Mouse (Mus musculus): ENCODE results near the gene Gpc5.

The Gpc5 gene

DNA sequence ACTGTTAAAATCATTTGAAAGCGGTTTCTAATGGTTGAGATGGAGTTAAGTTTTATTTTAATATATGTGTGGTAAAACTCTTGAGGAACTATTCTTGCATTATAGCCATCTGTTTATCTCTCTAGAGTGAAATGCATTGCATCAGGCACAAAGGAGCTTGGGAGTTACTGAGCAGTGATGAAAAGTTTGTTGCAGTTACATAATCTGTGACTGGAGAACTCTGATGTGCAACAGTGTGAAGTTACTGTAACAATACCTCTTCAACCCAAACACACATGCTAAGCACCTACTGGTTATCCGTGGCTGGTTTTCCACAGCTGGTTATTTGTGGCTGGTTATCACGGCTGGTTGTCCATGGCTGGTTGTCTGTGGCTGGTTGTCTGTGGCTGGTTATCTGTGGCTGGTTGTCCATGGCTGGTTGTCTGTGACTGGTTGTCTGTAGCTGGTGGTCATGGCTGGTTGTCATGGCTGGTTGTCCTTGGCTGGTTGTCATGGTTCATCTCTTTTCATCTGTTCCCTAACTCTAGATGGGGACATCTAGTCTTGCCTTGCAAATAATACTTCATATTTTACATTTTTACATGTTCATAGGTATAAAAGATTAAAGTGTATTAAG, 273.4 kb downstream of the Gpc5 start:
- no peak for DNase-seq (ENCODE audit: low spot score in 2 of 2)

- no peak for DNase-seq (ENCODE audit: low spot score in 2 of 2)
These were observed 277.7 kb downstream of the Gpc5 start for GRCm38 (mm10) chr14:115369611-115370167.

DNA sequence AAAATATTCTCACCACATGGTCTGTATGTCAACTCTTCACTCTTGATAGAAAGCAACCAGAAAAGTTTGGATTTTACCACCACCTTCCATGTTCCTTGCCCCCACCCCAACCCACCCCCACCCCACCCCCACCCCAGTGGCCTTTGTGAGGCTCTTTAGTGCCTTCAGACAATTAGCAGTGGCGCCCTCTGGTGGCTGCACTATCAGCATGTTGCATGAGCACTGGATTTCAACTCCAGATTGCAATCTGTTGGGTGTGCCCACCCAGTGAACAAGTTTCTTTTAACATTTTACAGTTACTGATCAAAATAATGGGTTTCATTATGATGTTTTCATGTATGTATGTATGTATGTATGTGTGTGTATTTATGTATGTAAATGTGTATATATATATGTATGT, 279.1 kb downstream of the Gpc5 start:
- DNase-seq (ENCODE audit: low spot score in 2 of 2), result no peak

GRCm38 (mm10) chr14:115391831-115392230, 299.8 kb downstream of the Gpc5 start:
- DNase-seq (ENCODE audit: low spot score in 2 of 2), result no peak

- no peak for DNase-seq (ENCODE audit: low spot score in 2 of 2)
These were observed 301.0 kb downstream of the Gpc5 start for GRCm38 (mm10) chr14:115392894-115393524.

- DNase-seq (ENCODE audit: low spot score in 2 of 2), result no peak
These were observed 314.6 kb downstream of the Gpc5 start for GRCm38 (mm10) chr14:115406596-115406995.

- DNase-seq (ENCODE audit: low spot score in 2 of 2), result no peak
These were observed 315.4 kb downstream of the Gpc5 start for GRCm38 (mm10) chr14:115407309-115407930.

DNA sequence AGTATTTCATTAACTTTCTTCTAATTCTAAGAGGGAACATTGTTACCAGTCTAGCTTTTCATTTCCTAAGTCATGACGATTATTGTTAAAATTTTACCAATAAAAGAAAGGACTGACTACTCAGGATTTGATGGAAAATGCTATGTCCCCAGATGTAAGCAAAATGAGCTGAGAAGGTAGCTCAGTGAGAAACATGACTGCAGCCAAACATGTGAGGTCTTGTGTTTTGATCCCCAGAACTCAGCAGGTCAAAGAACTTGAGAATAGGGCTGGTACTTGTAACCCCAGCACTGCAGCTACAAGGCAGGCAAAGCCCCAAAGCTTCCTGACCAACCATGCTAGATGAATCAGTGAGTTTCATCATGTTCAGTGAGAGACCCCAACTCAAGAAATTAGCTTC, 318.9 kb downstream of the Gpc5 start:
- no peak for DNase-seq (ENCODE audit: low spot score in 2 of 2)

DNA sequence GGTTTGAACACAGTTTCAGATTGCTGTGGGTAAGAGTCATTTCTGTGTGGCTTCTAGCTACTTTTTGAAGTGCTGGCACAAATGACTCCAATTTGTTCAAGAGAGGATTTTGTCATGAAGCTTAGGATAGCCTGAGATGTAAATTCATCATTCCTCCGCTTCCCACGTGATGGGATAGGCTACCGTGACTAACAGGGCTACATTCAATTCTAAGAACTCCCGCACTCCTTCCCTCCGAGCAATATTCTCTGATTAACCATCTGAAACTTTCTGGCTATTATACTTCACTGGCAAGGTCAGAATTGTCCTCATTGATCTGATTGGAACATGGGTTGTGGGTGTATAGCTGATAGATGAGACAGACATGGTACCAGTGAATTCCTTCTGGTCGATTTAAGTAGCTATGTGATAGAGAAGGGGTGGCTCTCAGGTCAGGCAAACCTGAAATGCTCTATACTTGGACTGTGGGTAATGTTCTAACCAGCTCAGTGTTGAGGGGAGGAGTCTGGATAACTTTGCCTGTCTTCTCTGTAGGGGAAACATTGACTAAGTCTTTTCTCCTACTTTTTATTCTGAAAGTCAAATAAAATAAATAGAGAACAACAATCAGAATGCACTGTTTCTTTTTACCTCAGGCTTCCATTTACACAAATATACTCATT, 319.6 kb downstream of the Gpc5 start:
- no peak for DNase-seq (ENCODE audit: low spot score in 2 of 2)

DNA sequence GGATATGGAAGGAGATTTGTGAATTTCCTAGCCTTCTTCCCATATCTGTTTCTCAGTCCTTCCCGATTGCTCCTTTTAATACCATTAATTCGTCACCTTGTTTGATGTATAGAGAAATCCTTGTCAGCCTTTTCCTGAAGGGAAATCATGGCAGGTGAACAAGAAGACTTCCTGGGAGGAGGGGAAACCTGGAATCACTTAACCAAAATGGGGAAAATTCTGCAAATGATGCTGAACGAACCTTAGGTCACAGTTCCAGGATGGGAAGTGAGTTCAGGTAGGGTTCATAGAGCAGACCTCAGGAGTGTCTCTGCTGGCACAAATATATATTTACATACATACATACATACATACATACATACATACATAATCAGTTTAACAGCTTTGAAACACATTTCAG, 320.8 kb downstream of the Gpc5 start:
- DNase-seq (ENCODE audit: low spot score in 2 of 2), result no peak

DNA sequence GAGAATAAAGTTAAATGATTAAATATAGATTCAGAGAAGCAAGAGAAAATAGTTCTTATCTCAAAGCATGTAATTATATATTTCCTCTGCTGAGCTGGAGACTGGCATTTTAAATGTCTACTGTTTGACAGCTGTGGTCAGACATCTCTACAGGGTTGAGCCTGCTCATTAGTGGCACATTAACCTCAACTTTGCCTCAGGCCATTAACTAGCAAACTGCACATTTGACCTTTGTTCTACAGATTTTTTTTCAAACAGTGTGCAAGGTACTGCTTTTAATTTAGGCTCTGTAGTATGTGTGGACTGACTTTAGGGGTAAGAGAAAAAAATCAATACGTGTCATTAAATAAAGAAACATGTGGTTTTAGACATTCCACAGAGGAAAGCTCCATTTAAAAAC, 321.4 kb downstream of the Gpc5 start:
- DNase-seq (ENCODE audit: low spot score in 2 of 2), result no peak

- DNase-seq (ENCODE audit: low spot score in 2 of 2), result no peak
These were observed 322.5 kb downstream of the Gpc5 start for GRCm38 (mm10) chr14:115414545-115414944.

- DNase-seq (ENCODE audit: low spot score in 2 of 2), result no peak
These were observed 340.0 kb downstream of the Gpc5 start for GRCm38 (mm10) chr14:115431967-115432366.

GRCm38 (mm10) chr14:115432368-115432767, 340.4 kb downstream of the Gpc5 start:
- DNase-seq (ENCODE audit: low spot score in 2 of 2), result no peak

DNA sequence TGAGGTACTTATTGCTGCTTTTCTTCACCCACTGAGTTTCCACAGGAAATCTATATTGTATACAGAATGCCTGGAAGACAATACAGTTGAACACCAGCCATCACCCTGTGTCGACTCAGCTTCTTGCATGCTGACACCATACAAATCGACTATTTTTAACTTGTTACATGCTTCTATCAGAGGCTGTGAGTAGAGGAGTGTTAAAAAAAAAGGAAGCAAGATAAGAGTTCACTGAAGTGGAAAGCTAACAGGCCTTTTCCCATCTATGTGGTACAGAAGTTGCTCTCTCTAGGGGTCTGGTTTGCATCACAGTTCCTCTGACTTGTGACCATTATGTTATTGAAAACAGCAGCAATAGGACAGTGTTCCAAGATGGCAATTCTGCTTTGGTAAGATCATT, 344.6 kb downstream of the Gpc5 start:
- DNase-seq (ENCODE audit: low spot score in 2 of 2), result no peak

DNA sequence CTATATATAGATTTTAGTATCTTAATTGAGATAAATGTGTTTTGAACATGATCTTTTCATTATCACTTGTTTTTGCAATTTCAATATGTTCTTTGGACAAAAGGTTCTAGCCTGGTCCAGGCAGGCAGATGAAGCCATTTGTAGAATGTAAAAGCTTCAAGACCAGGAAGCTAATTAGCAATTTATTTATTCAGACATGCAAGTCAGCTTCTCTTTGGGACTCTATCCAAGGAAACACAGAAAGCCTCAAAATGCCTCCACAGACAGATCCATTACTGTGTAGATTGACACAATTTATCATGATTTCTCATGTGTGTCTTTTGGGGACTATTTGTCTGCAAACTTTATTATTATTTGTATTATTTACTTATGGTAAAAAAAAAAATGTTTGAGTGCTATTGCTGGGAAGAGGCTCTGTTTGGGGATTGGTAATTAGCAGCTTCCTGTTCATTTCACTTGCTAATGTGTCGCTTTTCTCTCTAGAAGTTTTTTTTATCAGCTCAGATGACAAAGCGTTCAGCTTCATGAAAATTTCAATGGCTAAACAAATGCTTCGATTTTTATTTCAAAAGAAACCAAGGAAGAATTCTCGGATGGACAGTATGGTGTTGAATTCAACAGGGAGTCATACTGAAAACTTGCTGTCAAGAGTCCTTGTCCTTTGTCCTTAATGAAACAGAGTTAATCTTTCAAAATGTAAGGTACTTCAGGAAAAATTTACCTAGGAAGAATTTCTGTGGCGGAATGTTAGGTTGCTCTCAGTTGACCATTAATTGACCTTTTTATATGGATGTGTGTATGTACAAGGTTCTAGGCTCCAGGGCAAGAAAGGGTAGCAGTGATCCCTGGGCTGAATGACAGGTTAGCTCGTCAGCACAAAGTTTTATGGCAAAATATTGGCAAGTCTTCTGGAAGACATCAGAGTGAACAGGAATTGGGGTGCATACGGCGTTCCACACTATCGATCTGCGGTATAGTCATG, 353.1 kb downstream of the Gpc5 start:
- no peak for DNase-seq (ENCODE audit: low spot score in 2 of 2)

GRCm38 (mm10) chr14:115450938-115451337, 358.9 kb downstream of the Gpc5 start:
- DNase-seq (ENCODE audit: low spot score in 2 of 2), result no peak

GRCm38 (mm10) chr14:115467960-115468359, 375.9 kb downstream of the Gpc5 start:
- DNase-seq (ENCODE audit: low spot score in 2 of 2), result no peak

GRCm38 (mm10) chr14:115475234-115475633, 383.2 kb downstream of the Gpc5 start:
- no peak for DNase-seq (ENCODE audit: low spot score in 2 of 2)

DNA sequence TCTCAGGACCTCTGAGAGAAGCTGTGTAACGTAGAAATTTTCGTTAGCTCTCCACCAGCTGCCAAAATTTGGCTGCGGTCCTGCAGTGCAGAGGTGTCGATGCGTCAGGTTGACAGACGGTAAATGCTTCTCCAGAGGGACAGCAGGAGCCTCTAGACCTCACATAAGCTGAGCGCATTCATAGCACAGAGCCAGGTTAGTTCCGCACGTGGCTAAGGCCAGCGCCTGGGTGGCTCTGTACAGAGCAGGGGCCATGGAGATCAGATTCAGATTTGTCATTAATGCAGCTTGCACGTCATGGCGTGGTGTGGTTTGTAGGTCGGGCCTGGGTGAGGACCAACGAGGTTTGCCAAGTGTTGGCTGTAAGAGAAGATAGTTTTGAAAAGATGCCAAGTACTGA, 385.3 kb downstream of the Gpc5 start:
- no peak for DNase-seq (ENCODE audit: low spot score in 2 of 2)

GRCm38 (mm10) chr14:115485090-115485489, 393.1 kb downstream of the Gpc5 start:
- DNase-seq (ENCODE audit: low spot score in 2 of 2), result no peak
